Mouse (Mus musculus): ENCODE data around the gene Tbc1d2.
"Not testable (repeated sequence)": the region's sequence is repeated elsewhere in the genome, so short reads cannot be mapped to it uniquely, and the experiment has no call there.

Tbc1d2 gene

DNA sequence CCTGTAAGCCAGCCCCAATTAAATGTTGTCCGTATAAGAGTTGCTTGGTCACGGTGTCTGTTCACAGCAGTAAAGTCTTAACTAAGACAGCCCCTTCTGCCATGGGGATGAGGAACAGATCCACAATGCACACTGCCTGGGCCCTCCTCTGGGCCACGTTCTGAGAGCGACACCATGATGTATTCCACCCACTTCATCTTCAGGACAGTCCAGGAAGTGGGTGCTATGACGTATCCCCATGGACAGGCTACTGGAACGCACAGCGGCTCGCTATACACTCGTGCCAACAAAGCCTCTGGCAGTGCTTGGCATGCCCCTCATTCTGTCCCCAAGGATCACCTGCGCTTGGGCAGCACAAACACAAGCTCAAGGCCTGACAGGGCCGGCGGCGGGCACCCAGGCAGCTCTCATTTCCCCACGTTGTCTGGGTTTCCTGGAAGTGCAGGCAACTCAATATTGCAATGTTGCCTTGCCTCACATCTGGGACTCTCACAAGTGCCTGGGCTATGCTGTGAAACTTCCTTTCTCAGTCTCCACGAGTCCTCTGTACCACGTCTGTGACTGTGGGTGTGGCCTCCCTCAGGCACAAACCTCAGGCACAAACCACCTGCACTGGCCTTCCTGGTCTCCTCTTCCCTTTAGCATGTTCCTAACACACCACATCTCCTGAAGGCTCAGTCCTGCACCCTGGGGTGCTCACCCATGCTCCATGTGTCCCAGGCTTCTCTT lies 14.1 kb downstream of the Tbc1d2 start:
- Histone ChIP-seq H3K36me3 (ENCODE audit: insufficient read depth, low read length) (no peaks in the 10 kb centered on the region), H3K9me3 (ENCODE audit: low read length) (no peaks in the 10 kb centered on the region), H3K4me3 (replicated peaks; ENCODE audit: low read length) (peak overlapping the region; percentile 41), H3K27me3 (ENCODE audit: insufficient read depth, low read length) (no peaks in the 10 kb centered on the region), H3K4me1 (replicated peaks; ENCODE audit: low read depth, low read length) (peaks cover 57% of the 10 kb centered on the region)
- TF ChIP-seq CTCF (conservative IDR thresholded peaks at IDR 0.05; ENCODE audit: low read length) (no peak), NANOG (IDR thresholded peaks at IDR 0.05; ENCODE audit: borderline replicate concordance, low read length) (no peak), POU5F1 (IDR thresholded peaks at IDR 0.05; ENCODE audit: borderline replicate concordance, low read length) (no peak)

DNA sequence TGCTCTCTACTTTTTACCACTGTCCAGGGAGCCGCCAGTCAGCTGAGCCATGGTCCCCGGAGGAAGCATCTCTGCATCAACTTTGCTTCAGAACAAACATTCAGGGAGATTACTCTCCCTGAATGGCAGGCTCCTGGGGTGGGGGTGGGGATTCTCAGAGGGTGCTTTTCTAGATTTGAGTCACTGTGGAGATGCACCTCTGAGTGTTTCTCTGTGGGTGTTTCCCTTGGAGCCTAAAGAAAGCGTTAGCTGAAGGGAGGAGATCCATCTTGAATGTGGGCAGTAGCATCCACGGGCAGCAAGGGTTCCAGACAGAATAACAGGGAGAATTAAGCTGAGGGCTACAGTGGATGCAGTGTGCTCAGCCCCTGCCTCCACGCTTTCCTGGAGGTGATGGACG lies 15.1 kb downstream of the Tbc1d2 start:
- no peak for TF ChIP-seq POU5F1 (IDR thresholded peaks at IDR 0.05; ENCODE audit: borderline replicate concordance, low read length)
- TF ChIP-seq NANOG (IDR thresholded peaks at IDR 0.05; ENCODE audit: borderline replicate concordance, low read length) = no peak
- TF ChIP-seq CTCF (conservative IDR thresholded peaks at IDR 0.05; ENCODE audit: low read length) = no peak

DNA sequence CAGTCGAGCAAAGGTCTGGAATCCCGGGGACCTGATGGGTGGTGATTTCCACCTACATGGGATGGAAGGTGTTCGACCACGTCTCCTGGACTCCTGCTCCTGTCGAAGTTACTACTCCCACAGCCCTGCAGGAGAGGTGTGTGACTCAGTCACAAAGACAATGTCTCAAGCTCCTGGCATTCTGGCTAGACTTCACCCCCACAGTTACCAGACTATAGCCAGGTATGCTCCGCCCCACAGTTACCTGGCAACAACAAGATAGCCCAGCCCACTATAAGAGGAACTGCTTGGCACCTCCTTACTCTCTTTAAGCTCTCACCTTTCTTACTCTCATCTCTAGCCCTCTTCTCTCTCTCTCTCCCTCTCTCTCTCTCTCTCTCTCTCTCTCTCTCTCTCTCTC lies 16.4 kb downstream of the Tbc1d2 start:
- H3K27me3 ChIP-seq (ENCODE audit: insufficient read depth, low read length); H3K36me3 ChIP-seq (ENCODE audit: insufficient read depth, low read length); H3K4me3 ChIP-seq (replicated peaks; ENCODE audit: low read length); H3K9me3 ChIP-seq (ENCODE audit: low read length): not testable (repeated sequence)
- peaks cover 74% of the 10 kb centered on the region for H3K4me1 ChIP-seq (replicated peaks; ENCODE audit: low read depth, low read length)

More for the DNA sequence above, 15.1 kb downstream of the Tbc1d2 start:
- peaks cover 66% of the 10 kb centered on the region for H3K4me1 ChIP-seq (replicated peaks; ENCODE audit: low read depth, low read length)
- no peaks in the 10 kb centered on the region for H3K36me3 ChIP-seq (ENCODE audit: insufficient read depth, low read length)
- H3K4me3 ChIP-seq (replicated peaks; ENCODE audit: low read length) = peak overlapping the region; percentile 50; the same call in 1 of the 2 replicates
- H3K9me3 ChIP-seq (ENCODE audit: low read length) = no peaks in the 10 kb centered on the region
- no peaks in the 10 kb centered on the region for H3K27me3 ChIP-seq (ENCODE audit: insufficient read depth, low read length)

DNA sequence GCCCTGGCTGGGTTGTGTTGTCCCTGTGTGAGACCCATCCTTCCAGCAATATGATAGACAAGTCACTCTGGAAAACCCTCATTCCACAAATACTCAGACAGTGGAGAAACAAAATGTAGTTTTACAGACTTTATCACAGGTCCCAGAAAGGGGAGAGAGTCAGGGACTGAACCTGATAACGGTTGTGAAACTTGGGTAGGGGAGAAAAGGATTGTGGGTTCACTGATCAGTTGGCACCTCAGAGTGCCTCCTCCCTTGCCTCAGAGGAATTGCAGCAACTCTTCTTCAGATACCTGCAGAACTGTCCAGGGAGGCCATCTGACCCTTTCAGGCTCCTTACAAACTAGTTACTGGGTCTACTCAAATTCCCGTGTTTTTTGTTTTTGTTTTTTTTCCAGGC lies 17.5 kb downstream of the Tbc1d2 start:
- H3K9me3 ChIP-seq (ENCODE audit: low read length) = no peaks in the 10 kb centered on the region
- peaks cover 74% of the 10 kb centered on the region for H3K4me1 ChIP-seq (replicated peaks; ENCODE audit: low read depth, low read length)
- H3K27me3 ChIP-seq (ENCODE audit: insufficient read depth, low read length) = peaks cover 3% of the 10 kb centered on the region; the same call in 1 of the 2 replicates
- H3K4me3 ChIP-seq (replicated peaks; ENCODE audit: low read length) = no peak overlapping the region
- no peaks in the 10 kb centered on the region for H3K36me3 ChIP-seq (ENCODE audit: insufficient read depth, low read length)
- TF ChIP-seq POU5F1 (IDR thresholded peaks at IDR 0.05; ENCODE audit: borderline replicate concordance, low read length) (no peak), NANOG (IDR thresholded peaks at IDR 0.05; ENCODE audit: borderline replicate concordance, low read length) (no peak), CTCF (conservative IDR thresholded peaks at IDR 0.05; ENCODE audit: low read length) (no peak)

DNA sequence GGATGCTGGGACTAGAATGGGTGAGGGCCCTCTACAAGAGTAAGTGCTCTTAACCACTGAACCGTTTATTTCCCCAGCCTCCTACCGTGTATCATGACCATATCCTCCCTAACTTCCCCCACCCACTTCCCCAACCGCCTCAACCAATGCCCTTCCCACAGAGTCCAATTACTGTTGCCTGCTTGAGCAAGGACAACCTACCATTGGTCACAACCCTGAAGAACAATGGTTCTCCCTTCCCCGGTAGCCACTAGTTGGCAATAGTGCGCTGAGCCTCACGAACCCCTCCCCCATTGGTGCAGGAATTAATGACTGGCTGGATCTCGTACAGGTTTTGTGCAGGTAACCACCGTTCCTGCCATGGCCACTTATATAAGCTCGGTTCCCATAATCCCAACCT lies 19.6 kb downstream of the Tbc1d2 start:
- peaks cover 11% of the 10 kb centered on the region; the same call in 1 of the 2 replicates for H3K27me3 ChIP-seq (ENCODE audit: insufficient read depth, low read length)
- H3K9me3 ChIP-seq (ENCODE audit: low read length) = no peaks in the 10 kb centered on the region
- no peak overlapping the region for H3K4me3 ChIP-seq (replicated peaks; ENCODE audit: low read length)
- no peaks in the 10 kb centered on the region for H3K36me3 ChIP-seq (ENCODE audit: insufficient read depth, low read length)
- H3K4me1 ChIP-seq (replicated peaks; ENCODE audit: low read depth, low read length) = peaks cover 71% of the 10 kb centered on the region
- no peak for TF ChIP-seq CTCF (conservative IDR thresholded peaks at IDR 0.05; ENCODE audit: low read length)
- TF ChIP-seq POU5F1 (IDR thresholded peaks at IDR 0.05; ENCODE audit: borderline replicate concordance, low read length) = no peak
- TF ChIP-seq NANOG (IDR thresholded peaks at IDR 0.05; ENCODE audit: borderline replicate concordance, low read length) = no peak

DNA sequence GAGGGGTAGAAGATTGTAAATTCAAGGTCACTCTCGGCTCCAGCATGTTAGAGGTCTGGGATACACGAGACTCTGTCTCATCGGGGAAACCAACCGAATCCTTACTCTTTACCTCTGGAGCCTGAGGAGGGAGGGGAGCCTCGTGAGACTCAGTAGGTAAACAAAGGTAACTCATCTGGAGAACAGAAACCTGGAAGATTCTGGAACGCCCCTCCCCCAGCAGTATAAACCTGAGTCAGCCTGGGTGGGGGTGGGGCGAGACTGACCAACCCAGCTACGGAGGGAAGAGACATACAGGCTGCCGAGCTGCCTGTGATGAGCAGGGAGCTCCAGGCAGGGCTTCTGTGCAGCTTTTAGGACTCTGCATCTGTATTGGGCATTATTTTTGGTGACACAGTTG lies 21.1 kb downstream of the Tbc1d2 start:
- TF ChIP-seq CTCF (conservative IDR thresholded peaks at IDR 0.05; ENCODE audit: low read length) (no peak), NANOG (IDR thresholded peaks at IDR 0.05; ENCODE audit: borderline replicate concordance, low read length) (no peak), POU5F1 (IDR thresholded peaks at IDR 0.05; ENCODE audit: borderline replicate concordance, low read length) (no peak)
- H3K27me3 ChIP-seq (ENCODE audit: insufficient read depth, low read length) = peaks cover 11% of the 10 kb centered on the region; the same call in 1 of the 2 replicates
- H3K4me3 ChIP-seq (replicated peaks; ENCODE audit: low read length) = peak overlapping the region; percentile 35; the same call in 1 of the 2 replicates
- peaks cover 61% of the 10 kb centered on the region for H3K4me1 ChIP-seq (replicated peaks; ENCODE audit: low read depth, low read length)
- H3K36me3 ChIP-seq (ENCODE audit: insufficient read depth, low read length) = no peaks in the 10 kb centered on the region
- no peaks in the 10 kb centered on the region for H3K9me3 ChIP-seq (ENCODE audit: low read length)

DNA sequence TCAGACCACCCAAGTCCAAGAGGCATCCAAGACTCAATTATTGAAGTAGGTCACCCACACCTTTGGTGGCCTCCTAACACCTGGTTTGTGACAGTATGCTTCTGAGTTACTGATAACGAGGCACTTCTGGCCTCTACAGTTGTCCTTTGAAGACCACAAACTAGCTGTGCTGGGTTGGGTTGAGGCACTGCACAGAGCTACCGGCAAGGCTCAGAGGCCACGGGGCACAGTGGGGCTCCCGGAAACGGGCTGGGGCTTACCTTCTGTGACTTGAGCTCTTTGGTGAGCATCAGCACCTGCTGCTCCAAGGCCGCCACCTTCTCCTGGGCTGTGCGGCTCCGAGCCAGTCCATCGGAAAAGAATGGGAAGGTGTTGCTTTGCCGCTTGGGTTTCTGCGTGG lies 21.9 kb downstream of the Tbc1d2 start:
- Histone ChIP-seq H3K4me1 (replicated peaks; ENCODE audit: low read depth, low read length) (peaks cover 61% of the 10 kb centered on the region), H3K36me3 (ENCODE audit: insufficient read depth, low read length) (no peaks in the 10 kb centered on the region), H3K4me3 (replicated peaks; ENCODE audit: low read length) (peak overlapping the region; percentile 46; the same call in 1 of the 2 replicates), H3K27me3 (ENCODE audit: insufficient read depth, low read length) (peaks cover 11% of the 10 kb centered on the region; the same call in 1 of the 2 replicates), H3K9me3 (ENCODE audit: low read length) (no peaks in the 10 kb centered on the region)
- no peak for TF ChIP-seq NANOG (IDR thresholded peaks at IDR 0.05; ENCODE audit: borderline replicate concordance, low read length)
- no peak for TF ChIP-seq CTCF (conservative IDR thresholded peaks at IDR 0.05; ENCODE audit: low read length)
- TF ChIP-seq POU5F1 (IDR thresholded peaks at IDR 0.05; ENCODE audit: borderline replicate concordance, low read length) = no peak

DNA sequence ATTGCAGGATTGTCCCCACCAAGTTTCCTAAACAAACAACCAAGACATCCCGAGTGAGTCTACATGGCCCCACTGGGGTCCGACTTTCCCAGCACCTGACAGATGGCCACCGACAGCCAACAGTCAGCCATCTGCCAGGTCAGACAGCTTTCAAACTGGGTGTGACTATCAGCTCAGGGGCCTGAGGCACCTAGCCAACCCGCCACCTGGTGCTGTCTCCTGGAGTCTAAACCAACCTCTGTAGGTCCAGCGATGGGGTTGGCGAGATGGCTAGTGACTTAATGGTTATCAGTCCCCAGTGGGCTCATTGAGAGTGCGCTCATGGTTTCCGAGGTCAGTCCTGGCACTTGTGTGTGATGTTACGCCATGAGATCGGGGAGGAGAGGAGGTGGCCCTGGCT lies 24.9 kb downstream of the Tbc1d2 start:
- H3K9me3 ChIP-seq (ENCODE audit: low read length) = no peaks in the 10 kb centered on the region
- peaks cover 21% of the 10 kb centered on the region for H3K27me3 ChIP-seq (ENCODE audit: insufficient read depth, low read length)
- TF ChIP-seq NANOG (IDR thresholded peaks at IDR 0.05; ENCODE audit: borderline replicate concordance, low read length) (no peak), POU5F1 (IDR thresholded peaks at IDR 0.05; ENCODE audit: borderline replicate concordance, low read length) (no peak), CTCF (conservative IDR thresholded peaks at IDR 0.05; ENCODE audit: low read length) (no peak)
- H3K36me3 ChIP-seq (ENCODE audit: insufficient read depth, low read length) = no peaks in the 10 kb centered on the region
- peaks cover 62% of the 10 kb centered on the region for H3K4me1 ChIP-seq (replicated peaks; ENCODE audit: low read depth, low read length)
- H3K4me3 ChIP-seq (replicated peaks; ENCODE audit: low read length) = no peak overlapping the region

DNA sequence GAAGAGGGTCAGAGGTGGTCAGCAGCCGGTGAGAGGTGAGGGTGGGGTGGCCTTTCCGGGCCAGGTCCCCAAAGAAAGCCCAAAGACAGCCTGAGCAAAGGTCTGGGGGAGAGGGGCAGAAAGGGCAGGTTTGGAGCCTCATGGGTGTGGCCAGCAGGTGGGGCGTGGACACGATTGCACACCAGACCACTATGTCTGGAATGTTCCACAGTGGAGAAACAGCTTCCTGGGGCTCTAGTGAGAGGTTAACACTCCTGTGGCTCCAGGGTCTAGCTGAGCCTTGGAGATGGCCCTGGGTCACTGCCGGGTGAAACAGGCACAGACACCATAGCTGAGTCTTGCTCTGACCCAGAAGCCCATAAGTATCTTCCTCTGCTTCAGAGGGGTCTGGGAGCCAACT lies 27.0 kb downstream of the Tbc1d2 start:
- peaks cover 19% of the 10 kb centered on the region for H3K27me3 ChIP-seq (ENCODE audit: insufficient read depth, low read length)
- H3K4me1 ChIP-seq (replicated peaks; ENCODE audit: low read depth, low read length) = peaks cover 62% of the 10 kb centered on the region
- no peak for TF ChIP-seq POU5F1 (IDR thresholded peaks at IDR 0.05; ENCODE audit: borderline replicate concordance, low read length)
- no peak for TF ChIP-seq NANOG (IDR thresholded peaks at IDR 0.05; ENCODE audit: borderline replicate concordance, low read length)
- no peak for TF ChIP-seq CTCF (conservative IDR thresholded peaks at IDR 0.05; ENCODE audit: low read length)
- H3K36me3 ChIP-seq (ENCODE audit: insufficient read depth, low read length) = no peaks in the 10 kb centered on the region
- no peak overlapping the region for H3K4me3 ChIP-seq (replicated peaks; ENCODE audit: low read length)
- no peaks in the 10 kb centered on the region for H3K9me3 ChIP-seq (ENCODE audit: low read length)
